Mouse (Mus musculus) embryo, embryonic 11 days (tissue): ENCODE measurements at regions not wholly inside any gene's neighbourhood (a gene's known extent, or its start where the extent isn't known, plus 50 kb on each side); places are given as distances from the start of the nearest gene placed in this dataset.

Experiments
- DNase-seq: peaks from one replicate; pipeline ENCODE4 v3.0.0-alpha.2; 2015

DNA sequence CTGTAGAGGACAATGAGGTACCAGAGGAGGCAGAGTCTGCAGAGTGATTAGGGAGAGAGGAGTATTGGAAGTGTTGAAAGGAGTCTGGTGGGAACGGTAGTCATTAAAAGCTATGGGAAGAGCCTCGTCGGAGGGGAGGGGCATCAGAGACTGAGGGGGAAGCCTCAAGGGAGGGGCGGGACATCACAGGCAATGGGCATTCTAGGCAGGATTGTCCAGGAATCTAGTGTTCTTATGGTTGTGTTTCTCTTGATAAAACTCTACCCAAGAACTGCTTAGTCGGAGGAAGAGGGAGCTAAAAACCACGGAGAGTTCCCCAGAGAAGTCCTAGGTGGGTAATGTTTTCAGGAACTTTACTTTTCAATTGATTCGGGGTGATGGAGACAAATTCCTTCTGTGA lies 90.2 kb downstream of the Sec23ip start:
- DNase-seq, result no peak

GRCm38 (mm10) chr7:128836435-128836834 lies 91.7 kb downstream of the Sec23ip start:
- no peak for DNase-seq

GRCm38 (mm10) chr7:128842561-128842960 lies 97.8 kb downstream of the Sec23ip start:
- DNase-seq, result no peak

DNA sequence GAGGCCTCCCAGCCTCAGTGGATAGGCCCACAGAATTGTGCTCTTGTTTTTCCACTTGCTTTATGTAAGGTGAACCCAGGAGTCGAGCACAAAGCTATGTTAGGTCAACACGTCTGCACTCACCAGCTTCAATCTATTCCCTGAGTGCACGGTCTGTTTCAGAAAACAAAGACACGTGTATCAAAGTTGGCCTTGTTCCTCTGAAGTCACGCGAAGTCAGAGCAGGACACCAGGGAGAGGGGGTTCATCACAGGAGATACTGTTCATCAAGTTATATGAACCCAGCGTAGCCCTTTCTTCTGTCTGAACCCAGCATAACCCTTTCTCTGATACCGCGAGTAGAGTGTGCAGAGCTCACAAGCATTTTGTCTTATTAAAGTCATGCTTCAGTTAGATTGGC lies 98.8 kb downstream of the Sec23ip start:
- no peak for DNase-seq

DNA sequence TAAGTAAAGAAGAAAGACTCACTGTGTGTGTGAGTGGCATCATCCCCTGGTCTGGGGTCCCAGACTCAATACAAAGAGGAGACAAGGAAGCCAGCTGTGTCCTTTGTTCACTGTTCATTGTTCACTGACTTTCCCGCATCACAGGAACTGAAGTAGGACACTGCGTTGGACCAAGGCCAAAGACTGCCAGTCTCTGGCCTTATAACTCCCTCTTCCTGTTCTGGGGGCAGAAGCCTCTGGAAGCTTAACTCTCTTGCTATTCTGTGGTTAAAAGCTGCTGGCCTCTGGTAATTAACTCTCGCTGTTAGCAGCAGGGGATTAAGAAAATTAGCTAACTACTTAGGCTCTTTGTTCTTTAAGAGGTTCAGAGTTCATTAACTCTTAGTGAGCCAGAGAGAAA lies 104.5 kb downstream of the Sec23ip start:
- no peak for DNase-seq

GRCm38 (mm10) chr7:128854193-128854592 lies 109.5 kb downstream of the Sec23ip start:
- no peak for DNase-seq

DNA sequence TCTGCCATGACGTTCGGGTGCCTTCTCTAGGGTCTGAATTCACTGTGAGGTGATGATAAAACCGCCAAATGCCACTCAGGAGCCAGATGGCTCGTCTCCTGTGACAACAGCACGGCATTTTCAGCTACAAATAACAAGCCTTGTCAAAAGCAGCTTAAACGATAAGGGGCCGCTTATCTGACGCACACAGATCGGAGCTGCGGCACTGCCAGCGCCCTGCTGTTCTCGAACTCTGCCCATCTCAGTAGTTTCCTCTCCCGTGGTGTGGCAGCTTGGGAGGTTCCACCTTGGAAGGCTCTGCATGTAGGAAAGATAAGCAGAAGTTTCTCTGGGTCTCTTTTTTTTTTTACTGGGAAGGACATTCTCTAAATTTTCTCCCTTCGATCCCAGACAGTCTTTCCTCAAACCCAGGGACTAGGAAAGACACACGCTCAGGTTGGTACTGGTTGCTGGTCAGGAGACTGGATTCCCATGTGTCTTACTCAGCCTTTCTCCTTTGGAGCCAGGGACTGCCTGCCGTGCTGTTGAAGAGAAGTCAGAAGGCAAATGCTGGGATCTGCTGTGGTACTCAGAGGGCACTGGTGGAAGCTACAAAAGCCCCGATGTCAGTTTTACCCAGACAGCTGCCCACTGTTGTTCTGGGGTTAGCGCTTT lies 110.1 kb downstream of the Sec23ip start:
- DNase-seq, result no peak

DNA sequence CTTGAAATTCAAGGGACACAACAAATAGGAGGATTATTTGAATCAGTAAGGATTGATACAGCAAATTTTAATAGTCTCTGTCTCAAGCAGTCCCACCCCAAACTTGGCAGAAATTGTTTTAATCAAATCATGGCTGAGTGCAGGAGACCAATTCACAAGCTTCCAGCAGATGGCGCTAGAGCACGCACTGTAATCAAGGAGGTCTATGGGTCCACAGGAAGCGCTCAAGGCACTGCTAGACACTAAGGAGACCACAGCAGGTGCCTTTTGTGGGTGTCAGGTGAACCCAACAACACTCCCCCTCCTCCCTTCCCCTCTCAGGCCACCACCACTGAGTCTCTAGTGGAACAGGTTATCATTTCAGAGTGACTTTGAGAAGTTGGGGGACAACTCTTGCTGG lies 115.4 kb downstream of the Sec23ip start:
- peak; percentile 83 for DNase-seq

DNA sequence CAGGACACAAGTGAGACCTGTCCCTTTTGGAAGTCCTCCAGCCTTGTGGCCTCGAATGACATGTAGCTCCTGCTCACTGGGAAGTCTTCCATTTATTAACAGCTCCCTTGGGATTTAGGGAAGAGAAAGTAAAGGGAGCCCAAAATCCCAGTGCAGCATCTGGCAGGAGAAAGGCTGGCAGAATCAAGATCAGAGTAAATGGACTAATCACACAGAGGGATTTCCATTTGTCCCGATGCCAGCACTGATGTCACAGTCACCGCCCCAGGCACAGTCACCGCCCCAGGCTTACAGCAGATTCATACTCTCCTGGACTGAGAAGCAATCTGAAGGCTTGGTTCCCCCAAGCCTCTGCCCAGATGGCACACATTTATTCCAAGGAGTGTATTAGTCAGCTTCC lies 116.0 kb downstream of the Sec23ip start:
- no peak for DNase-seq

- DNase-seq, result no peak
Observed at GRCm38 (mm10) chr7:128861376-128861775, 116.6 kb downstream of the Sec23ip start.

GRCm38 (mm10) chr7:128868799-128869198 lies 124.1 kb downstream of the Sec23ip start:
- no peak for DNase-seq

DNA sequence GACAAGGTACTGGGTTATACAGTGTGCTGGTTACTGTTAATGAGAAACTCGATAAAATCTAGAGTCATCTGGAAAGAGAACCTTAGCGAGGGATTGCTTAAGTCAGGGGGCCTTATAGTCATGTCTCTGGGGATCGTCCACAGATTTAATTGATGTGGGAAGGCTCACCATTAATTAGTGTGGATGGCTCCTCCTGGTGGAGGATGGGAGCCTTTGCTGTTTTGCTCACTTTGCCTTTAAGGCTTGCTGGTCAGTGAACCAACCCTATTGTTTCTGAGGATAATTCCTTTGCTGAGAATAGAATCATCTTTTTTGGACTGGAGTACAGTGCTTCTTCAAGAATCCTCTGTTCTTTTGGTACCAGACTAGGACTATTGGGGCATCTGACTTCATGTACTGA lies 139.3 kb downstream of the Sec23ip start:
- DNase-seq, result no peak

GRCm38 (mm10) chr7:128885551-128885950 lies 140.8 kb downstream of the Sec23ip start:
- DNase-seq, result no peak

DNA sequence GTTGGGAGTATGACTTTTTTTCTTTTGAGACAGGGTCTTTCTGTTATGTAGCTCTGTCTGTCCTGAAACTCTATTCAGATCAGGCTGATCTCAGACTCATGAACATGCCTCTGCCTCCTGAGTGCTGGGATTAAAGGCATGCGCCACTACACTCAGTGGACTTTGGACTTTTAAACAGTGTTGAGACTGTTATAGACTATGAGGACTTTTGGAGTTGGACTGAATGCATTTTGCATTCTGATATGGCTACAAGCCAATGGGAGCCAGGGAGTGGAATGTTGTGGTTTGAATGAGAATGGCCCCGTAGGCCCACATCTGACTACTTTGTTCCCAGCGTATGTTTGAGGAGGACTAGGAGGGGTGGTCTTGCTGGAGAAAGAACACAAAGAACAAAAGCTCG lies 165.4 kb downstream of the Sec23ip start:
- no peak for DNase-seq

- peak; percentile 71 for DNase-seq
Observed at GRCm38 (mm10) chr7:128937976-128938730, 193.4 kb downstream of the Sec23ip start.

- DNase-seq, result no peak
Observed at GRCm38 (mm10) chr7:128960575-128960974, 215.8 kb downstream of the Sec23ip start.

DNA sequence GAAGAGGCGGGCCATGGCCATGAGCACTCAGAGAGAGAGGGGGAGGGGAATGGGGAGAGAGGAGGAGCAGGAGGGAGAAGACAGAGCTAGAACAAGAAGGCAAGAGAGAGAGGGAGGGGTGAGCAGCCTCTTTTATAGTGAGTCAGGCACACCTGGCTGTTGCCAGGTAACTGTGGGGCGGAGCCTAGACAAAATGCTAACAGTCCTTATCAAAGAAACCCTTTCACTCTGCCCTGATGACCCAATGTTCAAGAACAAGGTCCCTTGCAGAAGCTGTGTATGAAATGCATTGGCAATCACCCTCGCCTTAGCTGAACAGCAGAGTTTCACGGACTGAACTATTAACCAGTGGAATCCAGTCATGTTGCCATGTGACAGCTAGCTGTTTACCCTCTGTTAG lies 235.2 kb downstream of the Sec23ip start:
- DNase-seq, result no peak

GRCm38 (mm10) chr7:128980827-128981226 lies 236.1 kb downstream of the Sec23ip start:
- peak; percentile 45 for DNase-seq

DNA sequence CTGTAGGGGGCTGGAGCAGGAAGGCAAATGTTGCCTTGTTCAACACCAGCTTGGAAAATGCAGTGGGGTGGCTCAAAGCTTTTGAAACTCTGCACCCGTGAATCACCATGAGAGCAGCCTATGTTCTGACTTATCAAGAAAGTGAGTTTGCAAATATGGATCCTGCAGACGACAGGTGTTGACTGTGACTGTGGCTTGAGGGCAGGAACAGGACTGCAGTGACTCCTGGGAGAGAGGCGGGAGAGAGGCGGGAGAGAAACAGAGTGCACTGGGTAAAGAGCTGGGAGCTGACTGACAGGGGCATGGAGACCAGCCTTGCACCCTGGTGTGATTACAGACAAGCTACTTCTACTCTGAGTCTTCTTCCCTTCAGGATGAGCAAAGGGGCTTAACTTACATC lies 254.0 kb downstream of the Sec23ip start:
- DNase-seq, result no peak

DNA sequence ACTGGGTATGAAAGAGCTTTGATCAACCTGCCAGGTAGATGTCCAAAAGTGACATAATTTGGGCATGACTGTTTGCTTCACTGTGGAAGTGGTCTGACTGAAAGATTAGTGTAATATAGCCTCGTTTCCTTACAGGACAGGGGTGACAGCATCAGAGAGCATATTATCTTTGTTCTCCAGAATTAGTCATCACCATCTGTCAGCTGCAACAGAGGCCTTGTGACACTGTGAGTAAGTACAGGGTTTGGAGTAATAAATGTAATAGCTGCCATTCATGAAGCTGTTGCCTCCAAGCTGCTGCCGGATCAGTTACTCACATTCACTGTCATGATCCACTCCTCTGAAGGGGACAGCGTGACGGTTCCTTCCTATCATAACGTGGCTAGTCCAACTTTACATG lies 254.4 kb upstream of the Plpp4 start:
- no peak for DNase-seq

- no peak for DNase-seq
Observed at GRCm38 (mm10) chr7:129003150-129003549, 253.7 kb upstream of the Plpp4 start.

GRCm38 (mm10) chr7:129016353-129016752 lies 240.5 kb upstream of the Plpp4 start:
- DNase-seq, result no peak

- DNase-seq, result no peak
Observed at GRCm38 (mm10) chr7:129027116-129027515, 229.7 kb upstream of the Plpp4 start.

- DNase-seq, result no peak
Observed at GRCm38 (mm10) chr7:129048023-129048422, 208.8 kb upstream of the Plpp4 start.

GRCm38 (mm10) chr7:129049726-129050125 lies 207.1 kb upstream of the Plpp4 start:
- no peak for DNase-seq
